Comparison of ENCODE assay signal across 7 mouse cellular contexts in genomic region chr7:64049183-64049965, GRCm38 (mm10).
A peak's percentile ranks its signal among the peaks of the same experiment; 100 is the strongest.
DNase-seq lines count a peak whose midpoint lies in the region; ATAC-seq and TF ChIP-seq lines count a peak whose summit lies in the region.

No protein-coding gene starts in this region.

- TF ChIP-seq POLR2A in bone marrow, adult 2 months (IDR thresholded peaks at IDR 0.05; ENCODE audit: borderline replicate concordance, control insufficient read depth, low read depth, low read length) = no peak

- 26% methylated on average over 11 of the region's 11 CpGs for whole genome bisulfite sequencing in bone marrow, adult 2 months
- WGBS in heart, embryonic 15.5 days = 36% methylated on average over 11 of the region's 11 CpGs
- 10% methylated on average over 11 of the region's 11 CpGs for WGBS in liver, embryonic 13.5 days (ENCODE audit: insufficient replicate concordance)
- WGBS in neural tube, embryonic 14.5 days = 69% methylated on average over 11 of the region's 11 CpGs

- no peak for TF ChIP-seq CTCF in E14TG2a.4 (conservative IDR thresholded peaks at IDR 0.05; ENCODE audit: low read length)
- TF ChIP-seq CTCF in bone marrow, adult 2 months (IDR thresholded peaks at IDR 0.05; ENCODE audit: control insufficient read depth, insufficient read depth, low read length) = no peak

- peak overlapping the region; percentile 94 for H3K27ac ChIP-seq in bone marrow, adult 2 months (ENCODE audit: control insufficient read depth, insufficient read depth, low read depth, low read length, poor library complexity)
- peak overlapping the region; percentile 79 for H3K27ac ChIP-seq in heart, embryonic 15.5 days
- H3K27ac ChIP-seq in liver, embryonic 13.5 days = peak overlapping the region; percentile 99
- no peak overlapping the region for H3K27ac ChIP-seq in neural tube, embryonic 14.5 days (ENCODE audit: low read depth, low read length)

- peak overlapping the region; percentile 70 for H3K4me3 ChIP-seq in E14TG2a.4 (replicated peaks; ENCODE audit: low read length)
- H3K4me3 ChIP-seq in bone marrow, adult 2 months (replicated peaks; ENCODE audit: control insufficient read depth, low read depth, low read length) = peak overlapping the region; percentile 55
- H3K4me3 ChIP-seq in heart, embryonic 15.5 days = peak overlapping the region; percentile 49
- peak overlapping the region; percentile 60 for H3K4me3 ChIP-seq in liver, embryonic 13.5 days (replicated peaks)
- H3K4me3 ChIP-seq in neural tube, embryonic 14.5 days (ENCODE audit: low read depth, low read length) = peak overlapping the region; percentile 42; the same call in 1 of the 2 replicates

- peak; percentile 36 for ATAC-seq in heart, embryonic 15.5 days (replicated peaks; ENCODE audit: insufficient number of reproducible peaks, insufficient read depth, low FRiP score, low read depth)
- peak; percentile 90 for ATAC-seq in liver, embryonic 13.5 days (ENCODE audit: low read depth)
- no peak for ATAC-seq in neural tube, embryonic 14.5 days (ENCODE audit: low read depth)

- peaks cover 43% of the 10 kb centered on the region for H3K4me1 ChIP-seq in E14TG2a.4 (replicated peaks; ENCODE audit: low read depth, low read length)
- peaks cover 16% of the 10 kb centered on the region for H3K4me1 ChIP-seq in bone marrow, adult 2 months (ENCODE audit: control insufficient read depth, insufficient read depth, low read length)
- H3K4me1 ChIP-seq in heart, embryonic 15.5 days (replicated peaks) = peaks cover 27% of the 10 kb centered on the region
- peaks cover 67% of the 10 kb centered on the region for H3K4me1 ChIP-seq in liver, embryonic 13.5 days (replicated peaks)
- peaks cover 8% of the 10 kb centered on the region for H3K4me1 ChIP-seq in neural tube, embryonic 14.5 days (ENCODE audit: control insufficient read depth, insufficient read depth, low read length)

- H3K4me2 ChIP-seq in heart, embryonic 15.5 days = peak overlapping the region; percentile 85
- H3K4me2 ChIP-seq in liver, embryonic 13.5 days = peak overlapping the region; percentile 91
- H3K4me2 ChIP-seq in neural tube, embryonic 14.5 days (ENCODE audit: low read depth, low read length) = peak overlapping the region; percentile 81

- DNase-seq in liver, embryonic 13.5 days = peak; percentile 89
- DNase-seq in right cerebral cortex, postnatal 25 days = no peak
- no peak for DNase-seq in frontal cortex, adult 2 months (ENCODE audit: extremely low spot score in 1 of 2, low spot score in 1 of 2)

- peaks cover 33% of the 10 kb centered on the region for H3K27me3 ChIP-seq in E14TG2a.4 (ENCODE audit: insufficient read depth, low read length)
- no peaks in the 10 kb centered on the region for H3K27me3 ChIP-seq in heart, embryonic 15.5 days
- H3K27me3 ChIP-seq in liver, embryonic 13.5 days = no peaks in the 10 kb centered on the region
- no peaks in the 10 kb centered on the region for H3K27me3 ChIP-seq in neural tube, embryonic 14.5 days (ENCODE audit: control insufficient read depth, insufficient read depth, low read length)

- no peaks in the 10 kb centered on the region for H3K36me3 ChIP-seq in E14TG2a.4 (ENCODE audit: insufficient read depth, low read length)
- no peaks in the 10 kb centered on the region for H3K36me3 ChIP-seq in heart, embryonic 15.5 days
- no peaks in the 10 kb centered on the region for H3K36me3 ChIP-seq in liver, embryonic 13.5 days
- no peaks in the 10 kb centered on the region for H3K36me3 ChIP-seq in neural tube, embryonic 14.5 days (ENCODE audit: control insufficient read depth, insufficient read depth, low read length)

- H3K9me3 ChIP-seq in E14TG2a.4 (ENCODE audit: low read length) = no peaks in the 10 kb centered on the region
- H3K9me3 ChIP-seq in heart, embryonic 15.5 days (replicated peaks) = no peaks in the 10 kb centered on the region
- no peaks in the 10 kb centered on the region for H3K9me3 ChIP-seq in liver, embryonic 13.5 days (replicated peaks)
- H3K9me3 ChIP-seq in neural tube, embryonic 14.5 days (ENCODE audit: control insufficient read depth, low read length) = no peaks in the 10 kb centered on the region

- peak overlapping the region; percentile 62; the same call in 1 of the 2 replicates for H3K9ac ChIP-seq in heart, embryonic 15.5 days
- peak overlapping the region; percentile 80 for H3K9ac ChIP-seq in liver, embryonic 13.5 days
- H3K9ac ChIP-seq in neural tube, embryonic 14.5 days (replicated peaks; ENCODE audit: low read depth, low read length) = 0 out of 2 replicates have a peak overlapping the region, but pooled peaks have one; percentile 72
